Mouse (Mus musculus): Measurements from ENCODE around the gene Srp54a. TPM values are rescaled to one million over a fixed set of nuclear protein-coding genes. Genes with fewer than 3 reads are reported as not detected.
"Not testable (repeated sequence)": the region's sequence is repeated elsewhere in the genome, so short reads cannot be mapped to it uniquely, and the experiment has no call there.

The Srp54a gene
- total RNA-seq (2014; rRNA removed), result 120 and 131 TPM in 2 replicates
- 227 and 228 TPM in 2 replicates for polyA plus RNA-seq (2015; fragmentation: Nextera tagmentation; extraction: Ambion mirVana)

GRCm38 (mm10) chr12:55079726-55080600 lies at the start of gene Srp54a, which contains the start of gene 2700097O09Rik:
Gene Srp54a (plus strand): TSS chr12:55080262.
Gene 2700097O09Rik (minus strand): TSS chr12:55080110.
- peak; percentile 98 for DNase-seq
- H3K27me3 ChIP-seq (ENCODE audit: insufficient read depth, low read length); H3K36me3 ChIP-seq (ENCODE audit: insufficient read depth); H3K9me3 ChIP-seq (ENCODE audit: low read length); H3K4me1 ChIP-seq (ENCODE audit: insufficient read depth): not testable (repeated sequence)
- ATAC-seq, result peak; percentile 98
- Histone ChIP-seq H3K9ac (peak within 1 kb of the TSS; percentile 64), H3K27ac (ENCODE audit: low read depth, low read length) (peak within 1 kb of the TSS; percentile 79), H3K4me2 (ENCODE audit: low read depth) (peak within 1 kb of the TSS; percentile 58), H3K4me3 (ENCODE audit: low read depth, low read length) (peak within 1 kb of the TSS; percentile 53)
- under 1% methylated on average over 60 of the region's 60 CpGs for WGBS

- H3K4me3 ChIP-seq (ENCODE audit: low read depth, low read length), result no peak overlapping the region
- no peak for TF ChIP-seq CTCF (IDR thresholded peaks at IDR 0.05; ENCODE audit: low read depth)
- H3K9me3 ChIP-seq (ENCODE audit: low read length), result no peaks in the 10 kb centered on the region
- DNase-seq (no peak), ATAC-seq (no peak)
- H3K27me3 ChIP-seq (ENCODE audit: insufficient read depth, low read length), result no peaks in the 10 kb centered on the region
- WGBS, result 85% methylated on average over 15 of the region's 15 CpGs
- H3K27ac ChIP-seq (ENCODE audit: low read depth, low read length), result no peak overlapping the region
- peaks cover 12% of the 10 kb centered on the region; the same call in 1 of the 2 replicates for H3K36me3 ChIP-seq (ENCODE audit: insufficient read depth)
- no peak overlapping the region for H3K9ac ChIP-seq
- no peak overlapping the region for H3K4me2 ChIP-seq (ENCODE audit: low read depth)
- no peaks in the 10 kb centered on the region for H3K4me1 ChIP-seq (ENCODE audit: insufficient read depth)
These were observed 39.1 kb upstream of the Srp54a start for GRCm38 (mm10) chr12:55041011-55041410.

DNA sequence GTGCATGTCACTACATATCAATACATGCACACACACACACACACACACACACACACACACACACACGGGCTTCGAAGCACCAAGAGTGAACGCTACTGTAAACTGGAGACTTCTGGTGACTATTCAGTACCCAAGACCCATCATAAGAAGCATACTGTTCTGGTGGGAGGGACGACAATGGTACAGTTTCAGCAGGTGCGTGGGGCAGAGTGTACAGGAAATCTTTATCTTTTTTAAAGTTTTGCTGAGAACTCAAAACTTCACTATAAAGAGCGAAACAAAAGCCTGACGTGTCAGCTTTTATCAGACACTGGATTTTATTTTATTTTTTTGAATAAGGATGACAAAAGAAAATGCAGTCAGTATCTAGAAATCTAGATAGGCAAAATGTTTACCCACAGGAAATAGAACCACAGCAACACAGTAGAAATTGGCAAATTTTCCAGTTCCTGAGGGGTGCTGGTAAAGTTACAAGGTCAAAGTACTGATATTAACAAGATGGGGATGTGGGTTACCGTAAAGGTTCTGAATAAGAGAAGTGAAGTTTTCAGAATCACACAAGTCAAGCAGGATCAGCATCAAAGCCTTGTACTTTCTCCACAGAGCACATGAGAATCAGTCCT lies 30.2 kb upstream of the Srp54a start:
- WGBS, result 92% methylated on average over 8 of the region's 8 CpGs
- H3K36me3 ChIP-seq (ENCODE audit: insufficient read depth), result peaks cover 26% of the 10 kb centered on the region
- H3K27ac ChIP-seq (ENCODE audit: low read depth, low read length), result no peak overlapping the region
- H3K9me3 ChIP-seq (ENCODE audit: low read length), result no peaks in the 10 kb centered on the region
- no peaks in the 10 kb centered on the region for H3K27me3 ChIP-seq (ENCODE audit: insufficient read depth, low read length)
- no peak for DNase-seq
- no peak for TF ChIP-seq CTCF (IDR thresholded peaks at IDR 0.05; ENCODE audit: low read depth)
- no peak overlapping the region for H3K4me2 ChIP-seq (ENCODE audit: low read depth)
- H3K9ac ChIP-seq, result no peak overlapping the region
- no peak overlapping the region for H3K4me3 ChIP-seq (ENCODE audit: low read depth, low read length)
- no peaks in the 10 kb centered on the region for H3K4me1 ChIP-seq (ENCODE audit: insufficient read depth)
- ATAC-seq, result no peak

DNA sequence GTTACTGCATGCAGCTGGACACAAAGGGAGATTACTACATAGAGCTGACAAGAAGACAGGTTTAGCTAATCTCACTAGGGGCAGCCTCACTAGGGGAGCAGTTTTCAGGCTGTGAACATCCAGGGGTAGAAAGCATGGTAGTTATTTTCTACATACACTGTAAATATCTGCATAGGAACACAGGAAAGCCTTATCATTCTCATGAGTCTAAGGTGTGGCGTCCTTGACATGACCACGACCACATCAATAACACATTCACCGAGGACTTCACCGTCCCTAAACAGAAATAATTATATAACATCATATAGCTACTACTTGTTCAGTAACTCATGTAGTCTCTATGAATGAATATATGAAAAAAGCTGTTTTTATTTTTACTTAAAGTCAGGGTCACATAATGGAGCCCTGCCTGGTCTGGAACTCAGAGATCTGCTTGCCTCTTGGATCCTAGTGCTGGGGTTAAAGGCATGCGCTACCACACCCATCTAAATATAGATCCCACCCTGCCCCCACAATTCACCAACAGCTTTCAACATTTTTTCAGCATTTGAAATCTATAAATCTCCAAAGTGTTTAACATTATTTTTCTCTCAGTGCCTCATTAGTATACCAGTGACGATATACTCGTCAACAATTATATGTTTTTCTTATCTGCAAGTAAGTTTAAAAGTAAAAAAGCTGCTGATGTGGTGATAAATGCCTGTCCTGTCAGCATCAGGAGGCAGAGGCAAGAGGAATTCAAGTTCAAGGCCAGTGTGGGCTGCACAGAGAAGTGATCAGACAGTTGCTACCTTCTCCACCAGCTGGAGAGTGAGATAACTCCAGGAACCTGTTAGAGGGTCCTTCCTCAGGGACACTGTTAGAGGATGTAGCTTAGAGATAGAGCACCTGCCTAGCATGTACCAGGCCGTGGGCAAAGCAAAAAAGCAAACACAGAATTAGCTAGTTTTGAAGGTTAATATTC lies 28.6 kb upstream of the Srp54a start:
- no peak overlapping the region for H3K4me3 ChIP-seq (ENCODE audit: low read depth, low read length)
- ATAC-seq (no peak), DNase-seq (no peak)
- WGBS, result 95% methylated on average over 8 of the region's 8 CpGs
- no peaks in the 10 kb centered on the region for H3K27me3 ChIP-seq (ENCODE audit: insufficient read depth, low read length)
- peaks cover 15% of the 10 kb centered on the region for H3K36me3 ChIP-seq (ENCODE audit: insufficient read depth)
- H3K4me2 ChIP-seq (ENCODE audit: low read depth), result no peak overlapping the region
- TF ChIP-seq CTCF (IDR thresholded peaks at IDR 0.05; ENCODE audit: low read depth), result no peak
- H3K9ac ChIP-seq, result no peak overlapping the region
- no peak overlapping the region for H3K27ac ChIP-seq (ENCODE audit: low read depth, low read length)
- no peaks in the 10 kb centered on the region for H3K4me1 ChIP-seq (ENCODE audit: insufficient read depth)
- no peaks in the 10 kb centered on the region for H3K9me3 ChIP-seq (ENCODE audit: low read length)

DNA sequence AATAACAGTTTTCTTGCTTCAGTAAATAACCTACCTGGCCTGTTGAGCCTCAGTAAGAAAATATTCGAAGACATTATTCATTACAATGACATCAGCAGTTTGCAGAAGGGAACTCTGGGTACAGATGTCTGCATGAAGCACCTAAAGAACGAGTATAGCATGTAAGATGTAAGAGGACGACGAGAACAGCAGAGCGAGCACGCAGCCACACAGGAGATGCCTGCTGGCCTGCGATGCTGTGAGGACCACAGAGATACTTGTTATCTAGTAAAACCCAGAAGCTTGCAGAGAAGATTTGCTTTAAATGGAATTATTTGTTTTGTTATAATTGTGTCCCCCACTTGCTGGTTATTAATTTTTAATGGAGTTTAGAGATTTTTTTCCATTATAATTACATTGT lies 26.8 kb upstream of the Srp54a start:
- ATAC-seq, result no peak
- Histone ChIP-seq H3K9me3 (ENCODE audit: low read length) (no peaks in the 10 kb centered on the region), H3K4me1 (ENCODE audit: insufficient read depth) (no peaks in the 10 kb centered on the region), H3K4me3 (ENCODE audit: low read depth, low read length) (no peak overlapping the region), H3K4me2 (ENCODE audit: low read depth) (no peak overlapping the region), H3K27ac (ENCODE audit: low read depth, low read length) (no peak overlapping the region), H3K36me3 (ENCODE audit: insufficient read depth) (peaks cover 20% of the 10 kb centered on the region), H3K27me3 (ENCODE audit: insufficient read depth, low read length) (no peaks in the 10 kb centered on the region), H3K9ac (no peak overlapping the region)
- no peak for TF ChIP-seq CTCF (IDR thresholded peaks at IDR 0.05; ENCODE audit: low read depth)
- WGBS, result 91% methylated on average over 7 of the region's 7 CpGs
- no peak for DNase-seq

- WGBS, result 92% methylated on average over 2 of the region's 2 CpGs
These were observed 25.4 kb upstream of the Srp54a start for GRCm38 (mm10) chr12:55054551-55055241.

More at GRCm38 (mm10) chr12:55054551-55055241, 25.4 kb upstream of the Srp54a start:
- Histone ChIP-seq H3K4me2 (ENCODE audit: low read depth) (no peak overlapping the region), H3K36me3 (ENCODE audit: insufficient read depth) (peaks cover 24% of the 10 kb centered on the region), H3K27ac (ENCODE audit: low read depth, low read length) (no peak overlapping the region), H3K27me3 (ENCODE audit: insufficient read depth, low read length) (no peaks in the 10 kb centered on the region), H3K9ac (no peak overlapping the region), H3K4me3 (ENCODE audit: low read depth, low read length) (no peak overlapping the region), H3K4me1 (ENCODE audit: insufficient read depth) (no peaks in the 10 kb centered on the region), H3K9me3 (ENCODE audit: low read length) (no peaks in the 10 kb centered on the region)
- DNase-seq (no peak), ATAC-seq (no peak)
- TF ChIP-seq CTCF (IDR thresholded peaks at IDR 0.05; ENCODE audit: low read depth), result no peak

Measured in forebrain, postnatal 0 days (tissue).